Mouse (Mus musculus): ENCODE data around the gene Ddit4. TPM values are rescaled to one million over a fixed set of nuclear protein-coding genes. Genes with fewer than 3 reads are reported as not detected.

The Ddit4 gene
- total RNA-seq, 2 experiments from 2014 or later = 0.49 to 2.2 TPM

DNA sequence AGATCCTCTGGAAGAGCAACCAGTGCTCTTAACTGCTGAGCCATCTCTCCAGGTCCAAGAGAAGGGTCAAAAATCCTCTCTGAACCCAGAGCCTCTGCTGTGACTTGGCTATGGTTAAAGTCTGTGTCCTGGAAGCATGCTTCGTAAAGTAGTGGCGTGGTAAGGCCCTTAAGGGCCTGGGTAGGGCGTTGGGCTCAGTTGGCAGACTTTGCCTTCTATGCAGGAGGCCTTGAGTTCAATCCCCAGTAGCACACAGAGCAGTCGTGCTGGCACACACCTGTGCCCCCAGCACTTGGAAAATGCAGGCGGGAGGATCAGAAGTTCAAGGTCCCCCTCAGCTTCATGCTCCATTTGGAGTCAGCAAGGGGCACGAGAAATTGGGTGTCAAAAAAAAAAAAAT lies 21.4 kb upstream of the Ddit4 start:
- no peak for ATAC-seq (replicated peaks; ENCODE audit: poor library complexity, severe bottlenecking)

DNA sequence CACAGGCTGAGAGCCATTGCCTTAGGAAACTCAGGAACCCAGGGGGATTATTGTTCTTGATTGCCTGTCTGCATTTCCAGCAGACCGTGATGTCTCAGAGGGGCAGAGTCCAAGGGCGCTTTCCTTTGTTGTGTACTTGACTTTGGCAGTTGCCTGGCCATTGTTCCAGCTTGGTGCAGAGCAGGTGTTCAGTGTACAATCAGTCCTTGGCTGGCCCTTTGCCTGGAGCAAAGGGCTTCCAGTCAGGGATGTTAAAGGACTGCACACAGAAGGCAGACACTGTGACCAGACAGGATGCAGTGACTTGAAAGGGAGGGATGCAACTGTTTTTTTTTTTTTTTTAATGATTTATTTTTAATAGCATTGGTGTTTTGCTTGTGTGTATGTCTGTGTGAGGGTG lies 20.9 kb upstream of the Ddit4 start:
- ATAC-seq (replicated peaks; ENCODE audit: poor library complexity, severe bottlenecking) = no peak

DNA sequence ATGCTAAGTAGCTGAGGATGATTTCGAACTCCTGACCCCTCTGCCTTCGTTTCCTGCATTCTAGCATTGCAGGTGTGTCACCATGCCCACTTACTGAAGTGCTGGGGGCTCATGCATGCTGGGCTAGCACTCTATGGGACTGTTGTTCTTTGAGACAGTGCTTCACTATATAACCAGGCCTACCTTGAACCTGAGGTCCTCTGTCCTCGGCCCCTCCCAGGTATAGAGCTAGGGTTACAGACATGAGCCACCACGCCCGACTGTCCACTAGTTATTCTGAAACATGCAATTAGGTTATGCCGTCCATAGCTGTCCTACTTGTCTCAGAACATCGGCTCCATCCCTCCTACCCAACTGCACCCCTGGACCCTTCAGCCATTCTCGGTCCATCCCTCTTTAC lies 20.2 kb upstream of the Ddit4 start:
- ATAC-seq (replicated peaks; ENCODE audit: poor library complexity, severe bottlenecking) = no peak

DNA sequence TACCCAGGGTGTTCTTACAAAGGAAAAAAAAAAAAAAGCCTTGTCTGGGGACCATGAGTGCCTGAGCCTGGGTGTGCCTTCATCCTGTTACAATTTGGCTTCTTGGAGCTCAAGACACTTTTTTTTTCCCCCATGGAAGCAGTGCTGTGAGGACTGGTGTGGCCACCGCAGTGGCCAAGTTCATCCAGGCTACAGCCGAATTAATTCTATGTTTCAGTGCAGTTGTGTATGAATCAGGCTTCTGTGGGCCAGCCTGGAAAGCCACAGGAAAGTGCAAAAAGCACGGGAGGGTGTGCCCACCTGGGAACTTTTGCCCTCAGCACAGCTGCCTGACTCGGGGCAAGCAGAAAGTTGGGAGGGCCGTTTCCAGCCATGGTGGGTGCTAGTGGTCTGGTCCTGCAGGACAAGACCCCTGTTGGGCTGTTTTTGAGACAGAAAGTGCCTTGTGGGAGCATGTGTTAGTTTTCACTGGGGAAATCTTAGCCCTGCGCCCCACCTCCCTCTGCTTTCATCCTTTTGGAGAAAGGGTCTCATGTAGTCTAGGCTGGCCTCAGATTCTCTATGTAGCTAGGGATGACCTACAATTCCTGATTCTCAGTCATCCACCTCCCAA lies 18.9 kb upstream of the Ddit4 start:
- no peak for ATAC-seq (replicated peaks; ENCODE audit: poor library complexity, severe bottlenecking)

DNA sequence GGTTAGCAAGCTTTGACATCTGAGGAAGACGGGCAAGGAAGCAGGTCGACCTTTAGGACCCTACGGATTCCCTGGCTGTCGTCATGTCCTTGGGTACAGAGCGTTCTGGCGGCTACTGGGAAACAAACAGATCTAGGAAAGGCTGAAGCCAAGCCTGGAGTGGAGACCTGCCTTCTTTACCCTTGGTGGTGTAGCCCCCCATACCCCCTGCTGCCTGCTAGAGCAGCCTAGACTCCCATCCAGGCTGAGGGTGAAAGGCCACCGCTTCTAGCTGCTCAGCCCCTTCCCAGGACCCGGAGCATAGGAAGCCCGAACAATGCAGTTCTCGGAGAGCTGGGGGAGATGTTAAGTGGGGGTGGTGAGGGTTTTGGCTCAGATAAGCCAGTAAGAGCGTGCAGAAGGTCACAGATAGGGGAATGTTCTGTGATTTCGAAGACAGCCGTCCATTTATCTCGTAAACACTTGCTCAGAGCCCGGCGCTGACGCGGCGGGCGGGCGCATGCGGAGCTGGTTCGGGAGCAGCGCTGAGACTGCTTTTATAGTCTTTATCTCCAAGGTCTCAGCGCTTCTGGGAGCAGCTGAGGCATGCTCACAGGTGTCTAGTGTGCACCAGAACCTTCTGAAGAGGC lies 18.3 kb upstream of the Ddit4 start:
- peak; percentile 25 for ATAC-seq (replicated peaks; ENCODE audit: poor library complexity, severe bottlenecking)

DNA sequence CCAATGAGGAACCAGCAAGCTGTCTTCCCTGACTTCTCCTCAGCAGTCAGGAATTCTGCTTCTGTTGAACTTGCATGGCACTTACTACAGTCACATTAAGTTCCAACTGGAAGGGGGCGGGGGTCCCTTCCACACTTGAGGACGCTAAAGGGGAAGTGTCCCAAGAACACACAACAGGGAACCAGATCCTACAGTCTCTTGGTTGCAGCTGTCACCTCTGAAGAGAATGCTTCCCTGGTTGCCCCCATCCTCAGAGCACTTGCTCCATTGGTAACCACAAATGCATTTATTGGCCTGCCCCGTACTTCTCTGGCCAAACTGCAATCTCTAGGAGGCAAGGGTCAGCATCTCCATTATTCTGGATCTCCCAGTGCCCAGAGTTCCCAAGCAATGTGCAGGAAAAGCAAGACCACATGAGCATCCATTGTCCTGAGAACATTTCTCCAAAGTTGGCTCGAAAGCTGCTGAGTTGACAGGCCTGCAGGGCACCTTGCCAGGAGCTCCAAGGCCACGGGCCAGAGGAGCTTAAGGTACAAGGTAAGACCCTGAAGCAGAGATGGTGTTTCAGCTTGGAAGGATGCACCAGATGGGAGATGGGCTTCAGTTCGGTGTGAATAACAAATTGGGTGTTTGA lies 15.8 kb upstream of the Ddit4 start:
- ATAC-seq (replicated peaks; ENCODE audit: poor library complexity, severe bottlenecking) = peak; percentile 92

DNA sequence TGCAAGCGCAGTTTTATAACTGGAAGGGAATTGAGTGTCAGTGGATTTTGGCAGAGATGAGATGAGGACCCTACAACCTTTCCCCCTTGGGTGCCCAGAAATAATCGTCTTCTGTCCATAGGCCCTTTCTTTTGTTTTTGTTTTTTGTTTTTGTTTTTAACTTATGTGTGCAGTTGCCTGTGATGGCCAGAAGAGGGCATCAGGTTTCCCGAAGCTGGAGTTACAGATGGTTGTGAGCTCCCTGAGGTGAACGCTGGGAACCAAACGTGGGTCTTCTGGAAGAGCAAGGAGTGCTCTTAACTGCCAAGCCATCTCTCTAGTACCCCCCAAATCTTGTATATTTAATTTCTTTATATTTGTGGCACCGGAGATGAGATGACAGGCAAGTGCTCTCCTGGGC lies 15.1 kb upstream of the Ddit4 start:
- ATAC-seq (replicated peaks; ENCODE audit: poor library complexity, severe bottlenecking) = no peak

DNA sequence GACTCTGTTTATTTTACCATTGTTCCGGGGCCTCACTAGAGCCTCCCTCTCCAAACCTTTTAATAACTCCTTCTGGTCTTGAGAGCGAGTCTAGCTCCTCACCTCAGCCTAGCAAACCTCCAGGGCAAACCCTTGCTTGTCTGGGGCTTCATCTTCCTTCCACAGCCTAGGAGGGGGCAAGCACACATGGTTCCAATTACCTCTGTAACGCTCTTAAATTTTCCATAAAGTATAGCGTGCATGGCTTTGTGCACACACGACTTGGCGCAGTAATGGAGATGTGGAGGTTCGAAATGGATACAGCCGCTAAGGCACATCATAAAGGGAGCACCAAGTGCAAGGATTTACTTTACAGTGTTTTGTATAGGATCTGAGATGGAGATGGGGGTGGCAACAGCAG lies 14.2 kb upstream of the Ddit4 start:
- ATAC-seq (replicated peaks; ENCODE audit: poor library complexity, severe bottlenecking) = no peak

DNA sequence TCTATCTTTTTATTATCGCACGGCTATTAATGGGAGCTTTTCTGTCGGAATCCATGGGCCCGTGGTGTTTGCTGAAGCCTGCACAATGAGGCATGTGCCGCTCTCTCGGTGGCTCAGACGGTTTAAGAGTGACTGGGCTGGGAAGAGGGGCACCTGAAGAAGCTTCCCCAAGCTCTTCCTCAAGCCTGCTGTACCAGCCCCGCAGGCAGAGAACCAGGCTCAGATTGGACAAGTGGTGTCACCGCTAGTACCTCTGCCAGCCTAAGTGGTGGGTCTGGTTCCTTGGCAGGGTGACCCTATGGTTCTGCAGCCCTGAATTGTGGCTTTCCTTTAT lies 13.7 kb upstream of the Ddit4 start:
- no peak for ATAC-seq (replicated peaks; ENCODE audit: poor library complexity, severe bottlenecking)

DNA sequence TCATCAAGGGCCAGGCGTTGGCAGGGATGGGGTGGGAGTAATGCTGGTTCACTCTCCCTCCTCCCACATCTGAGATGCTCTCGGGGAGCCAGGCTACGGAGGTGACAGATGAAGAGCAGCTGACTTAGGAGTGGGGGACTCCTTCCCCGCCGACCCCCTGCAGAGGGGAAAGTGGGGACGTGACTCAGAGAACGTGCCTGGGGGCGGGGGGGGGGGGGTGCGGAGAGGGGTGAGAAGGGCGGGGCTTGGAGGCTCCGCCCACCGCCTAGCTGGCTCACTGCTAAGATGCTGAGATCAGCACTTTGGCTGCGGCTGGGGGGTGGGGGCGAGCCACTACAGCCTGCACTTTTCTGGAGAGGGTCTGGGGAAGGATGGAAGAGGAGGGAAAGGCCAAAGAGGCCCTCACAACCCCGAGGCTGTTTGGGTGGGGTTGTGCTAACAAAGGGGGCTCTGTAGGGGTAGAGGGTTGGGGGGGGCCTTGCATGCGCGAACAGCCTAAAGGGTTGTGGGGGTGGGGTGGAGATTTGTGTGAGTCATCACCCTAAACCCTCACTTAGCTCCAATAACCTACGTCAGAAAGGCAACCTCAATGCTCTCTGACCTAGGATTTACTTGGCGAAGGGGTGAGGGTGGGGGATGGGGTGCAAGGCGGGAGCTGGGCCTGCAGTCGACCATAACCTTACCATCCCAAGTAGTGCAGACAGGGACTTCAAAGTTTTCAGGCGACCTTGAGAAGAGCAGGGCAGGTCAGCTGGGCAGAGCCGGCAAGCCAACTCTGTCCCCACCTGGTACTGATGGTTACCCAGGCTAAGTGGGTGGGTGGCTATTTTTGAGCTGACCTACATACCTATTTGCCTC lies 13.1 kb upstream of the Ddit4 start:
- ATAC-seq (replicated peaks; ENCODE audit: poor library complexity, severe bottlenecking) = no peak

DNA sequence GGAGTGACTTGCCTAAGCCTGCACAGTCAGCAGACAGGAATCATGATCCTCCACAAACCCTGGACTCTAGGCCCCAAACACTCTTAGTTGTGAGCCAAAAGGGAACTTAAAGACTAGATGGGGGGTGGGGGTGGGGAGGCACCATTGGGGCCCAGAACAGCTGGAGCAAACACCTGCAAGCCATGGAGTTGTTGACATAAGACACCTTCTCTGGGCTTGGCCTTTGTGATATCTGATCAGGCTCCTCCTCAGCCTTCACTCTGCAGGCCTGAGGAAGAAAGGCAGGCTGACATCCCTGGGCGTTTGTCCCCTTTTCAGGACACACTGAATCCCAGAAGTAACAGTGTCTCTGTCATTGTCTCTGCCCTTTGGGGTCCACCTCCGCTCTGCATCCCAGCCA lies 12.0 kb upstream of the Ddit4 start:
- no peak for ATAC-seq (replicated peaks; ENCODE audit: poor library complexity, severe bottlenecking)

DNA sequence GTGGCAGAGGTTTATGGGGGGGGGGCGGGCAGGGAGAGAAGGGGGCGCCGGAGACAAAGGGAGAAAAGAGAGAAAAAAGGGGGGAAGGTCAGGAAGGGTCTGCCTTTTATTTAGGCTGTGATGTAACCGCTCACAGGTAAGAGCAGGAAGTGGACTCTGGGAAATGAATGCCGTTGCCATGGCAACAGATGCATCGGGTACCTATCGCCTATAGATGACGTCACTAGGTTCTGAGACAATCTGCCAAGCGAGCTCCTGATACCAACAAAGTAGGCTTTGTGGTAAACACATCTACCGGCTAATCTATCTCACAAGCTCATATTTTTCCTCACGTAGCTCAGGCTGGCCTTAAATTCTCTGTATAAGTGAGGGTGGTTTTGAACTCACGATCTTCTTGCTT lies 7.9 kb upstream of the Ddit4 start:
- no peak for ATAC-seq (replicated peaks; ENCODE audit: poor library complexity, severe bottlenecking)

DNA sequence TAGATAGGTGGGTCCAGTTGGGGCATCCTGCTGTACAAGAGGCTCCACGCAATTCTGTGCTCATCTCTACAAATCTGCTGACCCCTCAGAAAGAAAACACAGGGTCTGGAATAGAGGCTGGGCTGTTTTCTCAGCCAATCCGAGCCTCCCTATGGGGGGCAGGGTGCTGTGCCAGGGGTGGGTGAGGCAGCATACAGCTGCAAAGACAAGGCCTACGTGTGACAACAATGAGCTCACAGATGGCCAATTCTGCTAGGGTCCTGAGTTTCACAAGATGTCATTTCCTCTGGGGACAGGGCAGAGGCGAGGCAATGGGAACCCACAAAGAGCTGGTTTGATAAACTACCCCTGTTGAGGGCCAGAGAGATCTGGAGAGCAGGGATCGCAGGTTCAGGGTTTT lies 6.8 kb upstream of the Ddit4 start:
- peak; percentile 79 for ATAC-seq (replicated peaks; ENCODE audit: poor library complexity, severe bottlenecking)

DNA sequence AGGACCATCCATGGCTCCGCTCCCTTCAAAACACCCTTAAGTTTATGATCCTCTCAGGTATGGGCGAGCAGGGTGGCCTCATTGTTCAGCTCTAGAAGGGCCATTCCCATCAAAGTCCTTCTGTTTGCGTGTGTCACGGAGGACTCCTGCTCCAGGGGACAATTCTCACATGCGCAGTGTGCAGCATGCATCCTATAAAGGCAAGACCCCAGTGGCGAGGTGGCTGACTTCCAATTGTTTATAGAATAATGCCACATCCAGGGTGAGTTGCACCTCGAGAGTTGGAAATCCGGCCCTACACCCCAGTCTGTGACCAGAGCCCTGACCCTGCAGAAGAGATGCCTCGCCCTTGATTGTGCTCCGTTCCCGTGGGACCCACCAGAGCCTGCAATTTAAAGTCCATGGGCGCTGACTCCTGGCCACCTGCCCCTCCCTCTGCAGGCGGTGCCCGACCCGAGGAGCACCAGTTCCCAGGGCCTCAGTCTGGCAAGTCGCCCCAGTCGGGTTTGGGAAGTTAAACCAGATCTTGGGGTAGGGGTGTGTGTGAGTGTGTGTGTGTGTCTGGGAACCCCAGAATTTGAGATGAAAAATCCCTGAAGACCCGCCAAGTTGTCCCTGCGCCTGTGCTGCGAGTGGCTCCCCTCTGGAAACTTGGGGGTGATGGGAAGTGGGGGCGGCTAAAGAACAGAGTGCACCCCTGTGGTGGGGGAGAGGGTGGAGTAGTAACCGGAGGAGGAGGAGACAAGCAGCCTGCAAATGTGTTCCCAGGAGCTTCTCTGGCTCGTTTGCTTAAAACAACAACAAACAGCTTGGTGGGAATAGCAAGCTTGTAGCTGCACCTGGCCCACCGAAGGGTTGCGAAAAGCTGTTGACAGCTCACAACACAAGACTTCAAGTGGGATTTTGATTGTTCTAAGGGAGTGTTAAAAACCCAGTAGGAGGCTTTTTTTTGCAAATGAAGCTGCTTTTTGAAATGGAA lies 5.8 kb upstream of the Ddit4 start:
- ATAC-seq (replicated peaks; ENCODE audit: poor library complexity, severe bottlenecking) = no peak

DNA sequence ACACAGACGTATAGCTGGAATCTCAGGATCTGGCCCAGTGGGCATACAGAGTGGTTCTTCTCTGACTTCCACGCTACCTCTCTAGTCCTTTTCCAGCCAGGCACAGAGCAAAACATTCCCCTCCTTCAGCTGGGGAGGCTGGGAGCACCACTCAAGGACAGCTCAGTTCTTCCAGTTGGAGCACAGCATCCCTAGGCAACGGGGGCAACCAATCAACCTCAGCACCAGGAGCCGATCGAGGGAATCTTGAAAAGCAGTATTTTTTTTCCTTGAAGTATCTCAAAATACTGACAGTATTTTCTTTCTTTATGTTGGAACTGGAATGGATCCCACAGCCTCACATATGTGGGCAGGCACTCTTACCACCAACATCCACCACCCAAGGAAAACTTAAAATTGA lies 5.0 kb upstream of the Ddit4 start:
- no peak for ATAC-seq (replicated peaks; ENCODE audit: poor library complexity, severe bottlenecking)

DNA sequence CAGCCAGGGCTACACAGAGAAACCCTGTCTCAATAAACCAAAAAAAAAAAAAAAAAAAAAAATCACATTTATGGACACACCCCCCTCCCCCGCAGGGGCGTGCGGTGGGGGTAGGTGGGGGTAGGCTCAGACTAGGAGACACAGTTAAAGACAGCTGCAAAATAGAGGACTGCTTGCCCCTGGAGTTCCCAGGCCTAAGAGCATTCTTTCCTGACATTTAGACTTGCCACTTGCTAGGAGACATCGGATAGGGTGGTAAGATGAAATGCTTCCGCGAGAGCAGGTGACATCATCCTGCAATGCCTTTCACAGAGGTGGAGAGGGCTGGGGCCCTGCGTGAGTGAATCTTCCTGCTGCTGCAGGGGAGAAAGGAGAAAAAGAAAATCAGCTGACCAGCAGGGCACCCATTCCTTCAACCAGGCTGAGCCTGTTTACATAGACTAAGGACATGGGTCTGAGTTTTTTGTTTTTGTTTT lies 2.0 kb upstream of the Ddit4 start:
- no peak for ATAC-seq (replicated peaks; ENCODE audit: poor library complexity, severe bottlenecking)

DNA sequence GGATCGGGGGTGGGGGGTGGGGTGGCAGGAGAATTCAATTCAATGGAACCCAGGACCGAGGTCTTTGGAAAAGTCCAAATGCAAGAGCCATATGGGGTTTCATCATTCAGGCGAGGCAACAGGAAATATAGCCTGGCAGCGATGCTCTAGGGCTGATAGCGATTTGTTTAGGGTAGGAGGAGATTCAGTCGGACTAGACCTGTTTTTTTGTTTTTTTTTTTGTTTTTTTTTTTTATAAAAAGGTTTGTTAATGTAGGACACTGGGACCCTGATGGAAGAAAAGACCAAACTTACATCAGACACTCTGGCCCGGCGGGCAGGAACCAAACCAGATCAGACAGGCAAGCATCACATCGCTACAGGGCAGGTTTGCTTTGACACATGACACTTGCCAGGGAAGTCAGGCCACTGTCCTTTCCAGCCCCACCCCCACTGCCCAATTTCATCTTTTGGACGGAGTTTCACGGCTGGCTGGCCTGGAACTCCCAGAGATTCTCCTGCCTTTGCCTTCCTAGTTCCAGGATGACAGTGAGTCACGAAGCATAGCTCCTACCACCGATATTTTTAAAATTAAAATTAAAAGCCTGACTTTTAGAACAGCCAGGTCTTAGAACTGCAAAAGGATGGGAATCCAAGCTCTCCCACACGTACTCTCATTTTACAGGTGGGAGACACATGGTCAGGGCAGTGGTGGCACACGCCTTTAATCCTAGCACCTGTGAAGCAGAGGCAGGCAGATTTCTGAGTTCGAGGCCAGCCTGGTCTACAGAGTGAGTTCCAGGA lies 1.3 kb upstream of the Ddit4 start:
- ATAC-seq (replicated peaks; ENCODE audit: poor library complexity, severe bottlenecking) = no peak

DNA sequence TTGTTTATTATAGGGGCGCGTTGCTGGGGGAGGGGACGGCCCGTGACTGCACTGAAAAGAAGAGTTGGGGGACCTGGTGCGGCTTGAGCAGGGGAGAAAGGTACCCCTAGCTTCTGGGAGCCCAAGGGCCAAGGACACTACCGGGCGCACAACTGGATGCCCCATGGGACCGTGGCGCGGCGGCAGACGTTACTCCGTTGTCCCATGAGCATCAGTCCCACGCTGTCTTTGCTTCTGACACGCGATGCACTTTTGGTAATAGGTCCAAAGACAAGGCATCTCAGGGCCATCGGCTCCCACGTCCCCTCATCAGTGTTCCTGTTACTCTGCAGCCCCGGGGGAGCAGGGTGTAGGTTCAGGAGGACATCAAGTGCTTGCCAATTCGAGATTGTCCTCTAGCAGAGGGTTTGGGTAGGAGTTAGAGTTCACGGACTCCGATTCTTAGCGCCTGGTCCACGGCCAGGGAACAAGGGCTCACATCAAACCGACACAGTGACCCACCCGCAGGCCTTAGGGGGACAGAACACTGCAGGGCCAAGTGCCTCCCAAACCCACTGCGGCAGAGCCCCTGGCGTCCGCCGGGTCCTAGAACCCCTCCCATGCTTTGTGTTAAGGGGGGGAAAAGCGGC lies 632 bp upstream of the Ddit4 start:
- peak; percentile 2 for ATAC-seq (replicated peaks; ENCODE audit: poor library complexity, severe bottlenecking)

DNA sequence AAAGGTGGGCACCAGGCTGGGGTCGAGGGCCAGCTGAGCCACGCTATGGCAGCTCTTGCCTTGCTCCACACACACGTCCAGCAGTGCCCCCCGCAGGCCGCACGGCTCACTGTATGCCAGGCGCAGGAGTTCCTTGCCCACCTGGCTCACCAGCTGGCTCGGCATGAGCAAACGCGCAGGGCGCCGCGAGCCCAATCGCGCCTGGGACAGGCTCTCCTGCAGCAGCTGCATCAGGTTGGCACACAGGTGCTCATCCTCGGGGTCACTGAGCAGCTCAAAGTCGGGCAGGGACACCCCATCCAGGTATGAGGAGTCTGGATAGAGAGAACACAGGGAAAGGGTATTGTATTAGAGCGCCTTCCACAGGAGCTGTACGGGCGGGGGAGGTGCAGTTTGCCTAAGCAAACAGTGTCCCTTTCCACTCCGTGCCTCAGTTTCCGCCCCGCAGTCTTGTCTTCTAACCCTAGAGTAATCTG lies 880 bp downstream of the Ddit4 start:
- peak; percentile 40 for ATAC-seq (replicated peaks; ENCODE audit: poor library complexity, severe bottlenecking)

All from granulocyte monocyte progenitor cell, adult 5-6 weeks (primary cell).